Mouse (Mus musculus) MEL (cell line): ENCODE measurements around the gene Eif1ad. TPM values are rescaled to one million over a fixed set of nuclear protein-coding genes. Genes with fewer than 3 reads are reported as not detected.

Experiments used
- DNase-seq: peaks from one replicate; pipeline ENCODE4 v3.0.0; 2011; ENCODE audit warnings: low read depth, low spot score
- H3K27ac ChIP-seq: 2 replicates; pipeline ENCODE4 v1.5.1; 2012; ENCODE audit warnings: low read depth, mild to moderate bottlenecking, control low read depth, low read length, moderate library complexity; ENCODE audit not compliant: control insufficient read depth
- H3K27me3 ChIP-seq, 2 experiments: fragments of 150-350 bp in 1 of 2; sonication (generic) in 1 of 2; 2 replicates each; pipeline ENCODE4 v1.6.1; 2012; ENCODE audit warnings: low read length in 2 of 2, mild to moderate bottlenecking in 2 of 2, improper control_type of control experiment in 1 of 2, moderate library complexity in 1 of 2; ENCODE audit not compliant: insufficient read depth in 2 of 2, control insufficient read depth in 1 of 2
- H3K36me3 ChIP-seq, 2 experiments: 2 replicates each; pipeline ENCODE4 v1.6.1; 2012 to 2014; ENCODE audit warnings: low read length in 2 of 2, improper control_type of control experiment in 1 of 2, inconsistent platforms in 1 of 2, mild to moderate bottlenecking in 1 of 2; ENCODE audit not compliant: insufficient read depth in 2 of 2, control insufficient read depth in 1 of 2
- H3K4me1 ChIP-seq, 2 experiments: fragments of 150-350 bp in 1 of 2; sonication (generic) in 1 of 2; 2 replicates each; pipeline ENCODE4 v1.6.1; 2012; ENCODE audit warnings: low read length in 2 of 2, improper control_type of control experiment in 1 of 2, mild to moderate bottlenecking in 1 of 2; ENCODE audit not compliant: insufficient read depth in 2 of 2, control insufficient read depth in 1 of 2
- H3K4me3 ChIP-seq, 2 experiments: fragments of 150-350 bp in 1 of 2; sonication (generic) in 1 of 2; 2 replicates each; pipeline ENCODE4 v1.5.1; 2012; ENCODE audit warnings: low read depth in 2 of 2, low read length in 2 of 2, mild to moderate bottlenecking in 2 of 2, moderate library complexity in 2 of 2, control low read depth in 1 of 2, improper control_type of control experiment in 1 of 2; ENCODE audit not compliant: control insufficient read depth in 1 of 2, insufficient read depth in 1 of 2
- H3K79me2 ChIP-seq: 2 replicates; pipeline ENCODE4 v1.6.1; 2012; ENCODE audit warnings: mild to moderate bottlenecking, low read length, moderate library complexity; ENCODE audit not compliant: control insufficient read depth, poor library complexity, insufficient read depth
- H3K9ac ChIP-seq: 2 replicates; pipeline ENCODE4 v1.6.1; 2012; ENCODE audit warnings: low read depth, mild to moderate bottlenecking, control low read depth, low read length, moderate library complexity; ENCODE audit not compliant: control insufficient read depth, poor library complexity, severe bottlenecking
- H3K9me3 ChIP-seq: fragments of 150-350 bp; sonication (generic); replicated peaks from 2 replicates; pipeline ENCODE4 v1.6.1; 2012; ENCODE audit warnings: mild to moderate bottlenecking, low read length, improper control_type of control experiment, moderate library complexity; ENCODE audit not compliant: insufficient read depth
- CHD1 ChIP-seq: IDR thresholded peaks from 2 replicates; pipeline ENCODE4 v1.6.1; 2012; ENCODE audit warnings: low read depth, mild to moderate bottlenecking, inconsistent platforms, low read length, improper control_type of control experiment
- CHD2 ChIP-seq: IDR thresholded peaks from 2 replicates; pipeline ENCODE4 v1.6.1; 2011; ENCODE audit warnings: low read length, improper control_type of control experiment
- CTCF ChIP-seq, 3 experiments: IDR thresholded peaks in 2 of 3; conservative IDR thresholded peaks in 1 of 3; 2 replicates each; pipeline ENCODE4 v1.5.1; 2011 to 2012; ENCODE audit warnings: low read length in 3 of 3, low read depth in 2 of 3, mild to moderate bottlenecking in 2 of 3, improper control_type of control experiment in 1 of 3, inconsistent platforms in 1 of 3, mixed read lengths in 1 of 3, moderate library complexity in 1 of 3; ENCODE audit not compliant: control insufficient read depth in 1 of 3, insufficient read depth in 1 of 3, poor library complexity in 1 of 3, severe bottlenecking in 1 of 3
- EP300 ChIP-seq, 2 experiments: IDR thresholded peaks; 2 replicates each; pipeline ENCODE4 v1.6.1; 2011; ENCODE audit warnings: improper control_type of control experiment in 2 of 2, low read length in 2 of 2, low read depth in 1 of 2, mild to moderate bottlenecking in 1 of 2
- GABPA ChIP-seq: IDR thresholded peaks from 2 replicates; pipeline ENCODE4 v1.6.1; 2012; ENCODE audit warnings: low read depth, mild to moderate bottlenecking, inconsistent platforms, low read length, improper control_type of control experiment, moderate library complexity
- GATA1 ChIP-seq: IDR thresholded peaks from 2 replicates; pipeline ENCODE4 v1.6.1; 2011; ENCODE audit warnings: low read depth, low read length, improper control_type of control experiment
- HCFC1 ChIP-seq: IDR thresholded peaks from 2 replicates; pipeline ENCODE4 v1.6.1; 2012; ENCODE audit warnings: low read depth, mild to moderate bottlenecking, inconsistent platforms, low read length, improper control_type of control experiment, moderate library complexity
- KAT2A ChIP-seq: conservative IDR thresholded peaks from 2 replicates; pipeline ENCODE4 v1.6.1; 2012; ENCODE audit warnings: low read depth, low read length, improper control_type of control experiment, inconsistent platforms
- MAFK ChIP-seq: IDR thresholded peaks from 2 replicates; pipeline ENCODE4 v1.6.1; 2011; ENCODE audit warnings: low read depth, mild to moderate bottlenecking, low read length, improper control_type of control experiment, borderline replicate concordance
- MAZ ChIP-seq: IDR thresholded peaks from 2 replicates; pipeline ENCODE4 v1.6.1; 2012; ENCODE audit warnings: low read depth, mild to moderate bottlenecking, inconsistent platforms, low read length, improper control_type of control experiment
- MXI1 ChIP-seq: IDR thresholded peaks from 2 replicates; pipeline ENCODE4 v1.6.1; 2011; ENCODE audit warnings: mild to moderate bottlenecking, low read depth, low read length, improper control_type of control experiment
- MYB ChIP-seq: IDR thresholded peaks from 2 replicates; pipeline ENCODE4 v1.6.1; 2011; ENCODE audit warnings: mild to moderate bottlenecking, low read depth, low read length, improper control_type of control experiment
- POLR2A ChIP-seq, 2 experiments: IDR thresholded peaks; 2 replicates each; pipeline ENCODE4 v1.6.1; 2011 to 2012; ENCODE audit warnings: low read length in 2 of 2, mild to moderate bottlenecking in 2 of 2, control low read depth in 1 of 2, improper control_type of control experiment in 1 of 2, low read depth in 1 of 2, moderate library complexity in 1 of 2; ENCODE audit not compliant: control insufficient read depth in 1 of 2, insufficient read depth in 1 of 2, poor library complexity in 1 of 2
- POLR2AphosphoS2 ChIP-seq: IDR thresholded peaks from 2 replicates; pipeline ENCODE4 v1.6.1; 2011; ENCODE audit warnings: low read length, improper control_type of control experiment
- RAD21 ChIP-seq: IDR thresholded peaks from 2 replicates; pipeline ENCODE4 v1.6.1; 2011; ENCODE audit warnings: mild to moderate bottlenecking, low read depth, low read length, improper control_type of control experiment
- RCOR1 ChIP-seq: IDR thresholded peaks from 2 replicates; pipeline ENCODE4 v1.6.1; 2012; ENCODE audit warnings: low read depth, mild to moderate bottlenecking, inconsistent platforms, low read length, improper control_type of control experiment
- SMC3 ChIP-seq: IDR thresholded peaks from 2 replicates; pipeline ENCODE4 v1.6.1; 2011; ENCODE audit warnings: low read depth, low read length, improper control_type of control experiment
- TBP ChIP-seq: IDR thresholded peaks from 2 replicates; pipeline ENCODE4 v1.8.0; 2011; ENCODE audit warnings: low read depth, low read length, improper control_type of control experiment
- USF2 ChIP-seq, 2 experiments: IDR thresholded peaks; 2 replicates each; pipeline ENCODE4 v1.6.1; 2011 to 2012; ENCODE audit warnings: improper control_type of control experiment in 2 of 2, low read length in 2 of 2, borderline replicate concordance in 1 of 2, inconsistent platforms in 1 of 2, low read depth in 1 of 2, mild to moderate bottlenecking in 1 of 2; ENCODE audit not compliant: insufficient read depth in 1 of 2
- ZC3H11A ChIP-seq: IDR thresholded peaks from 2 replicates; pipeline ENCODE4 v1.6.1; 2012; ENCODE audit warnings: low read depth, mild to moderate bottlenecking, inconsistent platforms, low read length, improper control_type of control experiment
- ZKSCAN1 ChIP-seq: IDR thresholded peaks from 2 replicates; pipeline ENCODE4 v1.6.1; 2012; ENCODE audit warnings: low read depth, mild to moderate bottlenecking, inconsistent platforms, low read length, improper control_type of control experiment, moderate library complexity
- ZMIZ1 ChIP-seq: IDR thresholded peaks from 2 replicates; pipeline ENCODE4 v1.6.1; 2012; ENCODE audit warnings: low read depth, mild to moderate bottlenecking, inconsistent platforms, low read length, improper control_type of control experiment, moderate library complexity
- ZNF384 ChIP-seq: IDR thresholded peaks from 2 replicates; pipeline ENCODE4 v1.6.1; 2012; ENCODE audit warnings: low read depth, mild to moderate bottlenecking, inconsistent platforms, low read length, improper control_type of control experiment
- polyA plus RNA-seq, 2 experiments: library from polyadenylated mRNA; stranded (reverse) in 1 of 2; unstranded in 1 of 2; fragments of >175 nt in 1 of 2; fragments of >200 nt in 1 of 2; gene quantifications; 2 replicates each; pipeline versions ENCODE4 v1.2.1 to v1.2.4; 2012; ENCODE audit warnings: low replicate concordance in 2 of 2, low read depth in 1 of 2; ENCODE audit not compliant: insufficient read length in 2 of 2, insufficient read depth in 1 of 2, missing spikeins in 1 of 2
- total RNA-seq: library from RNA; depleted of rRNA; stranded (reverse); fragments of 300-350 nt; gene quantifications from 2 replicates; pipeline ENCODE4 v1.2.3, GENCODE M21; 2012

Gene Eif1ad
- total and polyA plus RNA-seq, 3 experiments = 121 to 129 TPM; not detected in 1

GRCm38 (mm10) chr19:5411961-5412360 lies 45.4 kb downstream of the Eif1ad start:
- Histone ChIP-seq H3K27ac (no peak overlapping the region), H3K9ac (no peak overlapping the region), H3K4me3 (no peak overlapping the region), H3K36me3 (peaks cover 0 to 3% of the 10 kb centered on the region in 2 experiments; a peak in 2 of 4 replicates), H3K4me1 (peaks cover 6 to 19% of the 10 kb centered on the region in 2 experiments), H3K27me3 (no peaks in the 10 kb centered on the region), H3K79me2 (no peaks in the 10 kb centered on the region), H3K9me3 (no peaks in the 10 kb centered on the region)
- TF ChIP-seq GATA1 (no peak), SMC3 (no peak), ZC3H11A (no peak), KAT2A (no peak), ZNF384 (no peak), MYB (no peak), CHD1 (no peak), HCFC1 (no peak), EP300 (IDR thresholded peaks at IDR 0.05; ENCODE audit: low read depth in 1 of 2, low read length in 2 of 2) (no peak), GABPA (no peak), TBP (no peak)
- DNase-seq = no peak

- Histone ChIP-seq H3K27me3 (no peaks in the 10 kb centered on the region), H3K9ac (no peak overlapping the region), H3K27ac (no peak overlapping the region), H3K4me3 (no peak overlapping the region), H3K4me1 (peaks cover 2 to 7% of the 10 kb centered on the region in 2 experiments), H3K79me2 (no peaks in the 10 kb centered on the region), H3K36me3 (no peaks in the 10 kb centered on the region), H3K9me3 (no peaks in the 10 kb centered on the region)
- TF ChIP-seq ZMIZ1 (no peak), KAT2A (no peak), SMC3 (no peak), MXI1 (no peak), CHD2 (no peak), POLR2A (IDR thresholded peaks at IDR 0.05; ENCODE audit: control insufficient read depth in 1 of 2, insufficient read depth in 1 of 2, low read depth in 1 of 2, low read length in 2 of 2, poor library complexity in 1 of 2) (no peak), RCOR1 (no peak), USF2 (IDR thresholded peaks at IDR 0.05; ENCODE audit: borderline replicate concordance in 1 of 2, insufficient read depth in 1 of 2, low read depth in 1 of 2, low read length in 2 of 2) (no peak), CTCF (IDR thresholded peaks at IDR 0.05 in 2 of 3, conservative IDR thresholded peaks at IDR 0.05 in 1 of 3; ENCODE audit: control insufficient read depth in 1 of 3, insufficient read depth in 1 of 3, low read depth in 2 of 3, low read length in 3 of 3, poor library complexity in 1 of 3, severe bottlenecking in 1 of 3) (no peak), POLR2AphosphoS2 (no peak), EP300 (IDR thresholded peaks at IDR 0.05; ENCODE audit: low read depth in 1 of 2, low read length in 2 of 2) (no peak), ZKSCAN1 (no peak), RAD21 (no peak), MAZ (no peak), MAFK (no peak)
- no peak for DNase-seq
Observed at GRCm38 (mm10) chr19:5413840-5414239, 47.3 kb downstream of the Eif1ad start.
